Mouse (Mus musculus) MEL-GATA-1-ER (cell line): Measurements from ENCODE around the gene Oprm1.

ENCODE experiments used
- DNase-seq: peaks from one replicate; pipeline ENCODE4 v3.0.0-alpha.2; 2012; ENCODE audit warnings: low read depth; ENCODE audit errors: extremely low read depth

Oprm1 gene

GRCm38 (mm10) chr10:7037194-7037593 lies 278.9 kb downstream of the Oprm1 start:
- no peak for DNase-seq

- no peak for DNase-seq
These were observed 282.7 kb downstream of the Oprm1 start for GRCm38 (mm10) chr10:7041032-7041431.

GRCm38 (mm10) chr10:7043896-7044295 lies 285.6 kb downstream of the Oprm1 start:
- no peak for DNase-seq

- no peak for DNase-seq
These were observed 289.1 kb downstream of the Oprm1 start for GRCm38 (mm10) chr10:7047288-7047918.

- DNase-seq: no peak
These were observed 289.6 kb downstream of the Oprm1 start for GRCm38 (mm10) chr10:7047919-7048291.

GRCm38 (mm10) chr10:7049901-7050300 lies 291.6 kb downstream of the Oprm1 start:
- DNase-seq: no peak

- DNase-seq: no peak
These were observed 294.2 kb downstream of the Oprm1 start, which contains the start of gene Ipcef1 for GRCm38 (mm10) chr10:7052315-7053017. TSS of gene Ipcef1 (minus strand) at chr10:7052478.

GRCm38 (mm10) chr10:7054560-7055205 lies 296.4 kb downstream of the Oprm1 start:
- no peak for DNase-seq

GRCm38 (mm10) chr10:7057546-7057945 lies 299.2 kb downstream of the Oprm1 start:
- no peak for DNase-seq

- DNase-seq: no peak
These were observed 302.0 kb downstream of the Oprm1 start for GRCm38 (mm10) chr10:7060326-7060725.

GRCm38 (mm10) chr10:7062993-7063392 lies 304.7 kb downstream of the Oprm1 start:
- peak; percentile 9 for DNase-seq

- no peak for DNase-seq
These were observed 305.6 kb downstream of the Oprm1 start for GRCm38 (mm10) chr10:7063752-7064457.

GRCm38 (mm10) chr10:7068608-7069007 lies 310.3 kb downstream of the Oprm1 start:
- no peak for DNase-seq

GRCm38 (mm10) chr10:7069090-7069489 lies 310.8 kb downstream of the Oprm1 start:
- no peak for DNase-seq

GRCm38 (mm10) chr10:7070100-7070835 lies 312.0 kb downstream of the Oprm1 start:
- no peak for DNase-seq

- DNase-seq: no peak
These were observed 312.6 kb downstream of the Oprm1 start for GRCm38 (mm10) chr10:7070924-7071323.

- DNase-seq: no peak
These were observed 315.9 kb downstream of the Oprm1 start for GRCm38 (mm10) chr10:7074231-7074630.

GRCm38 (mm10) chr10:7075661-7076060 lies 317.4 kb downstream of the Oprm1 start:
- DNase-seq: no peak

GRCm38 (mm10) chr10:7076201-7076600 lies 317.9 kb downstream of the Oprm1 start:
- no peak for DNase-seq

GRCm38 (mm10) chr10:7076662-7077211 lies 318.4 kb downstream of the Oprm1 start:
- no peak for DNase-seq

GRCm38 (mm10) chr10:7077389-7077808 lies 319.1 kb downstream of the Oprm1 start:
- DNase-seq: no peak
